Mouse (Mus musculus): ENCODE measurements around the gene Olfr744. TPM values are rescaled to one million over a fixed set of nuclear protein-coding genes. Genes with fewer than 3 reads are reported as not detected.

The Olfr744 gene
- polyA plus RNA-seq (2014; fragmentation: Illumina TruSeq; extraction: RNeasy Lipid Tissue Mini Kit (QIAGEN cat#74804); ENCODE audit: low read depth, low replicate concordance), result not detected

DNA sequence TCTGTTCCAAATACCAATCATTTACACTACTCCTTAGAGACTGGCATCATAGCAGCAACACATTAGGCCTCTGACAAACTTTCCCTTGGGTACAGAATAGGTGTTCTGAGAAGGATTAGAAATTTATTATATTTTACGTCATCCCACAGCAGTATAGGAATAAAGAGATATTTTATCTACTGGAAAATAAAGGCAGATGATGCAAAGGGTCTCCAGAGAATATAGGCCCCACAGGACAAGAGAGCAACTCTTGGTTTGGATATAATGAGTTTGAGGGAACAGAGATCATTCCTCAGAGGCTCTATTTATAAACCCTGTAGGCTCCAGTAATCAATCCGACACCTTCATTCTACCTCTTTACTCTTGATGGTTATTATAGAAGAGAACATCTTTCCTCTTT is at the start of gene Olfr744:
Gene Olfr744 (plus strand): TSS at position 301 of the 400 bp plus-strand sequence.

DNA sequence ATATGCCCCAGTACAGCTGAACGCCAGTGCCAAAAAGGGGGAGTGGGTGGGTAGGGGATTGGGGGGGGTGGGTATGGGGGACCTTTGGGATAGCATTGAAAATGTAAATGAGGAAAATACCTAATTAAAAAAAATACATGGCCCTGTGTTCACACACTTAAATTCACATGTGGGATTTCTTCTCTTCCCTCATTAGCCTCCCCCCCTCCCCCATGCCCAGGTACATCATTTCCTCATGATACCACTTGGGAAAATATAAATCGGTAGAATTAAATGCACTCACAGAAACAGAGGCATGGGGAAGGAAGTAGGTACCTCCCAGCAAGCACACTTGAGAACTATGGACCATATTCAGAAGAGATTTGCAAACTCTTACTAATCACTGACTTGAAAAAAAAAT is 24.4 kb downstream of the Olfr744 start, which contains the start of gene Olfr745:
Gene Olfr745 (plus strand): TSS at position 301 of the 400 bp plus-strand sequence.

DNA sequence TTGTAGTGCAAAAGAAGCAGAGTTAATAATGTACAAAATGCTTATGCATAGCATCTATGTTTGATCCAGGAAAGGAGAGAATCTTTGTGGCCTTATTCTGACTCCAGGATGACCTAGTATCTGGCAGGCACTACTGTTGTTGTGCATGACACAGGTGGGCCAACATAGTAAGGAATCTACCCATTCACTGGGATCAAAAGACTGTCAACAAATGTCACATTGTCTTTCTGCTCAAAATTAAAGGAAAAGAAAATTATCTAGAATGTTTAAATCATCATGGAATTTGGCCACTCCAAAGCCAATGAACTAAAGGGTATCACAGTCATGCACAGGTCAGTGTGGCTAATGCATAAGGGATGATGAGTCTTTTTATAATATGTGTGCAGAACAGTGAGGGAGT is 32.1 kb downstream of the Olfr744 start, which contains the start of gene Olfr746:
Gene Olfr746 (plus strand): TSS at position 301 of the 400 bp plus-strand sequence.

Other genes starting within 250 kb of the Olfr744 start
- not detected for gene Olfr736, start 233.7 kb upstream of the Olfr744 start, polyA plus RNA-seq (2014; fragmentation: Illumina TruSeq; extraction: RNeasy Lipid Tissue Mini Kit (QIAGEN cat#74804); ENCODE audit: low read depth, low replicate concordance)
- not detected for gene Olfr738, start 207.3 kb upstream of the Olfr744 start, polyA plus RNA-seq (2014; fragmentation: Illumina TruSeq; extraction: RNeasy Lipid Tissue Mini Kit (QIAGEN cat#74804); ENCODE audit: low read depth, low replicate concordance)
- not detected for gene Olfr739, start 196.3 kb upstream of the Olfr744 start, polyA plus RNA-seq (2014; fragmentation: Illumina TruSeq; extraction: RNeasy Lipid Tissue Mini Kit (QIAGEN cat#74804); ENCODE audit: low read depth, low replicate concordance)
- gene Olfr740, start 169.3 kb upstream of the Olfr744 start, polyA plus RNA-seq (2014; fragmentation: Illumina TruSeq; extraction: RNeasy Lipid Tissue Mini Kit (QIAGEN cat#74804); ENCODE audit: low read depth, low replicate concordance), result not detected
- not detected for gene Olfr741, start 142.1 kb upstream of the Olfr744 start, polyA plus RNA-seq (2014; fragmentation: Illumina TruSeq; extraction: RNeasy Lipid Tissue Mini Kit (QIAGEN cat#74804); ENCODE audit: low read depth, low replicate concordance)
- not detected for gene Olfr742, start 111.3 kb upstream of the Olfr744 start, polyA plus RNA-seq (2014; fragmentation: Illumina TruSeq; extraction: RNeasy Lipid Tissue Mini Kit (QIAGEN cat#74804); ENCODE audit: low read depth, low replicate concordance)
- gene Olfr743, start 93.0 kb upstream of the Olfr744 start, polyA plus RNA-seq (2014; fragmentation: Illumina TruSeq; extraction: RNeasy Lipid Tissue Mini Kit (QIAGEN cat#74804); ENCODE audit: low read depth, low replicate concordance), result not detected
- gene Olfr745, start 24.5 kb downstream of the Olfr744 start, polyA plus RNA-seq (2014; fragmentation: Illumina TruSeq; extraction: RNeasy Lipid Tissue Mini Kit (QIAGEN cat#74804); ENCODE audit: low read depth, low replicate concordance), result not detected
- not detected for gene Olfr746, start 32.2 kb downstream of the Olfr744 start, polyA plus RNA-seq (2014; fragmentation: Illumina TruSeq; extraction: RNeasy Lipid Tissue Mini Kit (QIAGEN cat#74804); ENCODE audit: low read depth, low replicate concordance)
- gene Olfr747, start 78.3 kb downstream of the Olfr744 start, polyA plus RNA-seq (2014; fragmentation: Illumina TruSeq; extraction: RNeasy Lipid Tissue Mini Kit (QIAGEN cat#74804); ENCODE audit: low read depth, low replicate concordance), result not detected
- gene Olfr748, start 92.5 kb downstream of the Olfr744 start, polyA plus RNA-seq (2014; fragmentation: Illumina TruSeq; extraction: RNeasy Lipid Tissue Mini Kit (QIAGEN cat#74804); ENCODE audit: low read depth, low replicate concordance), result not detected
- not detected for gene Olfr749, start 130.2 kb downstream of the Olfr744 start, polyA plus RNA-seq (2014; fragmentation: Illumina TruSeq; extraction: RNeasy Lipid Tissue Mini Kit (QIAGEN cat#74804); ENCODE audit: low read depth, low replicate concordance)
- 31.4 TPM for gene Ttc5, start 170.6 kb downstream of the Olfr744 start, polyA plus RNA-seq (2014; fragmentation: Illumina TruSeq; extraction: RNeasy Lipid Tissue Mini Kit (QIAGEN cat#74804); ENCODE audit: low read depth, low replicate concordance)
- gene Ccnb1ip1, start 192.9 kb downstream of the Olfr744 start, polyA plus RNA-seq (2014; fragmentation: Illumina TruSeq; extraction: RNeasy Lipid Tissue Mini Kit (QIAGEN cat#74804); ENCODE audit: low read depth, low replicate concordance), result not detected
- 62.1 TPM for gene Parp2, start 193.0 kb downstream of the Olfr744 start, polyA plus RNA-seq (2014; fragmentation: Illumina TruSeq; extraction: RNeasy Lipid Tissue Mini Kit (QIAGEN cat#74804); ENCODE audit: low read depth, low replicate concordance)

Data from sigmoid colon, adult 10 weeks (tissue).